Mouse (Mus musculus) thymus, postnatal 14 days (tissue): ENCODE measurements around the gene Pex5l.

Experiments used
- DNase-seq: peaks from one replicate; pipeline ENCODE4 v3.0.0; 2021

The Pex5l gene

GRCm38 (mm10) chr3:32924168-32924567, 218.9 kb downstream of the Pex5l start:
- no peak for DNase-seq

GRCm38 (mm10) chr3:32910071-32910551, 232.9 kb downstream of the Pex5l start:
- no peak for DNase-seq

GRCm38 (mm10) chr3:32908400-32908799, 234.6 kb downstream of the Pex5l start:
- DNase-seq, result no peak

GRCm38 (mm10) chr3:32905850-32906779, 236.9 kb downstream of the Pex5l start:
- no peak for DNase-seq

GRCm38 (mm10) chr3:32904599-32904998, 238.4 kb downstream of the Pex5l start:
- no peak for DNase-seq

- no peak for DNase-seq
Measured at GRCm38 (mm10) chr3:32903462-32903861, 239.6 kb downstream of the Pex5l start.
